Mouse (Mus musculus): ENCODE results near the gene Lrmda. TPM values are rescaled to one million over a fixed set of nuclear protein-coding genes. Genes with fewer than 3 reads are reported as not detected.

The Lrmda gene
- polyA plus RNA-seq, 1 experiment from 2014 or later: 0.20 TPM

DNA sequence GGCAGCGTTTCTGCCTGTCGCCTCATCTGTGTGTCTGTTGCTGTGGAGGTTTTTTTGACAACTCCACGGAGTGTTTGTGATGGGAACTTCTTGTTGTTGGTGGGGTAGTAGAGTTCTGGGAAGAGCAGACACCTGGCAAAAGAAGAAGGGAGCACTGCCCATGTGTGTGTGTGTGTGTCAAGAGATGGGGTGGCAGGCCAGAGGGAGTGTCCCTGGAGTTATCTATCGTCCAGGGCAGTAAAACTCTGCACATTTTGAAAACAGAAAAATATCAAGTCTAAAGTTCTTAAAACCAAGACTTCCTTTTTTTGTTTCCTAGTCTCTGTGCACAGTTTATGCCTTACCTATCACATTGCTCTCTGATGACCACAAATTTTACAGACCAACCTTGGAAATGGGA is 165.9 kb downstream of the Lrmda start:
- no peak overlapping the region for H3K27ac ChIP-seq (ENCODE audit: low read depth, low read length)
- no peaks in the 10 kb centered on the region for H3K4me1 ChIP-seq (replicated peaks; ENCODE audit: control insufficient read depth, insufficient read depth, low read length)
- no peaks in the 10 kb centered on the region for H3K27me3 ChIP-seq (ENCODE audit: control insufficient read depth, insufficient read depth, low read length)
- 85% methylated on average over 4 of the region's 4 CpGs for WGBS
- H3K4me3 ChIP-seq (ENCODE audit: low read depth, low read length): no peak overlapping the region
- DNase-seq (ENCODE audit: low spot score) (no peak), ATAC-seq (ENCODE audit: low FRiP score) (no peak)
- no peak overlapping the region for H3K4me2 ChIP-seq (replicated peaks; ENCODE audit: low read depth, low read length)
- H3K9ac ChIP-seq (ENCODE audit: low read depth, low read length): no peak overlapping the region
- no peaks in the 10 kb centered on the region for H3K36me3 ChIP-seq (ENCODE audit: control insufficient read depth, insufficient read depth, low read length)
- H3K9me3 ChIP-seq (ENCODE audit: control insufficient read depth, low read length): no peaks in the 10 kb centered on the region

DNA sequence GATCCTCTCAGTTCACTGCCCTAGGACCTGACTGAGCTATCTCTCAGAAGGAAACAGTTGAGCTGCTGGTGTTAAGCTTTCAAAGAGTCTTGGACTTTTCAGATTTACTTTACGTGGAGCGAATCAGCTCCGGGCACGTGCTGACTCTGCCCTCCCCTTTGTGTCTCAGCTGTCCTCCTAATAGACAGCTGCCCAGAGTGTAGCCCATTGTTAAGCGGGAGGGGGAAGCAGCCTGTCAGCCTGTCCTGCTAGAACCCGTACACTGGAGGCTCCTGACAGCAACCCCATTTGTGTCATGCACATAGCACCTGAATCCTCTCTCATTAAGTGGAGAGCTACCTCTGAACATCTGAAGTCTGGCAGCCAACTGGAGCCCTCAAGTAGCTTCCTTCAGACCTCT is 170.6 kb downstream of the Lrmda start:
- Histone ChIP-seq H3K4me3 (ENCODE audit: low read depth, low read length) (no peak overlapping the region), H3K9me3 (ENCODE audit: control insufficient read depth, low read length) (no peaks in the 10 kb centered on the region), H3K27me3 (ENCODE audit: control insufficient read depth, insufficient read depth, low read length) (no peaks in the 10 kb centered on the region), H3K27ac (ENCODE audit: low read depth, low read length) (no peak overlapping the region), H3K36me3 (ENCODE audit: control insufficient read depth, insufficient read depth, low read length) (no peaks in the 10 kb centered on the region), H3K9ac (ENCODE audit: low read depth, low read length) (no peak overlapping the region), H3K4me2 (replicated peaks; ENCODE audit: low read depth, low read length) (no peak overlapping the region), H3K4me1 (replicated peaks; ENCODE audit: control insufficient read depth, insufficient read depth, low read length) (no peaks in the 10 kb centered on the region)
- 43% methylated on average over 6 of the region's 6 CpGs for WGBS
- DNase-seq (ENCODE audit: low spot score): peak; percentile 43
- no peak for ATAC-seq (ENCODE audit: low FRiP score)

DNA sequence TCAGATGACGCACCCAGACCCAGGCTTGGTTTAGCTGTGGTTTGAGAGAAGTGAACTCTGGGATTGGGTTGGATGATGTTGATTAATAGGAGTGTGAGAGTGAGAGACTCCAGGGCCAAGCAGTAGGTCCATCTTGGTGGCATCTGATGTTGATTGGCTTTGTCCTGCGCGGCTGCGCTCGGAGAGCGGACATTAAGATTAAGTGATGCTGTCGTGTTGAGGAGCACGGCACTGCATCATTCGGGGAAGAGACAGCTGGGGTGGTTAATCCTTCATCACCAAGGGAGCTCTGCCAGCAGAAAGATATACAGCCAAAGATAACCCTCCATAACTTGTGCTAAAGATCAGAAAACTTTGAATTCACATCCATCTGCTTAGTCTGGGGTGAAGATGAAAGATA is 172.7 kb downstream of the Lrmda start:
- DNase-seq (ENCODE audit: low spot score): peak; percentile 31
- H3K4me3 ChIP-seq (ENCODE audit: low read depth, low read length): no peak overlapping the region
- no peaks in the 10 kb centered on the region for H3K4me1 ChIP-seq (replicated peaks; ENCODE audit: control insufficient read depth, insufficient read depth, low read length)
- no peak overlapping the region for H3K27ac ChIP-seq (ENCODE audit: low read depth, low read length)
- ATAC-seq (ENCODE audit: low FRiP score): no peak
- WGBS: 75% methylated on average over 9 of the region's 9 CpGs
- H3K9me3 ChIP-seq (ENCODE audit: control insufficient read depth, low read length): no peaks in the 10 kb centered on the region
- H3K4me2 ChIP-seq (replicated peaks; ENCODE audit: low read depth, low read length): no peak overlapping the region
- no peaks in the 10 kb centered on the region for H3K27me3 ChIP-seq (ENCODE audit: control insufficient read depth, insufficient read depth, low read length)
- no peak overlapping the region for H3K9ac ChIP-seq (ENCODE audit: low read depth, low read length)
- H3K36me3 ChIP-seq (ENCODE audit: control insufficient read depth, insufficient read depth, low read length): no peaks in the 10 kb centered on the region

- Histone ChIP-seq H3K36me3 (ENCODE audit: control insufficient read depth, insufficient read depth, low read length) (no peaks in the 10 kb centered on the region), H3K27me3 (ENCODE audit: control insufficient read depth, insufficient read depth, low read length) (no peaks in the 10 kb centered on the region), H3K27ac (ENCODE audit: low read depth, low read length) (no peak overlapping the region), H3K4me2 (replicated peaks; ENCODE audit: low read depth, low read length) (no peak overlapping the region), H3K4me3 (ENCODE audit: low read depth, low read length) (no peak overlapping the region), H3K4me1 (replicated peaks; ENCODE audit: control insufficient read depth, insufficient read depth, low read length) (no peaks in the 10 kb centered on the region), H3K9me3 (ENCODE audit: control insufficient read depth, low read length) (no peaks in the 10 kb centered on the region), H3K9ac (ENCODE audit: low read depth, low read length) (no peak overlapping the region)
- whole genome bisulfite sequencing: 47% methylated on average over 11 of the region's 11 CpGs
- ATAC-seq (ENCODE audit: low FRiP score) (no peak), DNase-seq (ENCODE audit: low spot score) (no peak)
Measured at GRCm38 (mm10) chr14:22198021-22198420, 178.5 kb downstream of the Lrmda start.

DNA sequence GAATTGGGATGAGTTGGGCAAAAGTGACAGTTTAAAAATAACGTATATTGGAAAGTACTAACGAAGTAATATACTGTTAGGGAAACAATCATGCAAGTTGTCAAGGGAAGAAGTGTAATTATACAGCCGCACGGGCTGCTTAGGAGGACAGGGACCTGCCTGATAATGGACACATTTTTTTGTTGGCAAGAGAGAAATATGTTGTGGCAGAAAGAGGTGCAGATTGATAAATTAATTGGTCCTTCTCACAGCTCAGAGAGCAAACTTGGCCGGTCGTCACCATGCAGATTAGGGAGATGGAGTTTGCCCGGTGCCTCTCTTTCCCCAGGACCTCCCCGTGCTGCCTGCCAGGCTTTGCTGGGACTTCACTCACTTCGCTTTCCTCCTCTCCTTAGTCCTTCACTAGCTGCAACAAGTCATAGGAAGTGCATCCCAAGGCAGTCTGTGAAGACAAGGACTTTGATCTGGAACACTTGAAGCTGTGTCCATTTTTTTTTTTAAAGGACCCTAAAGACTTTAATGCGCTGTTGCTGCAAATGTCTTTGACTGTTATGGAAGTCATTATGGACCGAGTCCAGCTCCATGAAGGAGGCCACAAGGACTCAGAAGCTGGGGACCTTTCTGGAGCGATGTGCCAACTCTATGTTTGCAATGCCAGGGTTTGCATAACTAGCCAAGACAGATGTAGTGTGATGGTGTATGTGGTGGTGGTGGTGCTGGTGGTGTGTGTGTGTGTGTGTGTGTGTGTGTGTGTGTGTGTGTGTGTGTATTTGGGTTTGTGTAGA is 179.3 kb downstream of the Lrmda start:
- 75% methylated on average over 12 of the region's 12 CpGs for WGBS
- no peak overlapping the region for H3K4me2 ChIP-seq (replicated peaks; ENCODE audit: low read depth, low read length)
- H3K9me3 ChIP-seq (ENCODE audit: control insufficient read depth, low read length): no peaks in the 10 kb centered on the region
- DNase-seq (ENCODE audit: low spot score) (no peak), ATAC-seq (ENCODE audit: low FRiP score) (no peak)
- H3K27me3 ChIP-seq (ENCODE audit: control insufficient read depth, insufficient read depth, low read length): no peaks in the 10 kb centered on the region
- no peak overlapping the region for H3K4me3 ChIP-seq (ENCODE audit: low read depth, low read length)
- no peaks in the 10 kb centered on the region for H3K36me3 ChIP-seq (ENCODE audit: control insufficient read depth, insufficient read depth, low read length)
- no peaks in the 10 kb centered on the region for H3K4me1 ChIP-seq (replicated peaks; ENCODE audit: control insufficient read depth, insufficient read depth, low read length)
- H3K27ac ChIP-seq (ENCODE audit: low read depth, low read length): no peak overlapping the region
- no peak overlapping the region for H3K9ac ChIP-seq (ENCODE audit: low read depth, low read length)

DNA sequence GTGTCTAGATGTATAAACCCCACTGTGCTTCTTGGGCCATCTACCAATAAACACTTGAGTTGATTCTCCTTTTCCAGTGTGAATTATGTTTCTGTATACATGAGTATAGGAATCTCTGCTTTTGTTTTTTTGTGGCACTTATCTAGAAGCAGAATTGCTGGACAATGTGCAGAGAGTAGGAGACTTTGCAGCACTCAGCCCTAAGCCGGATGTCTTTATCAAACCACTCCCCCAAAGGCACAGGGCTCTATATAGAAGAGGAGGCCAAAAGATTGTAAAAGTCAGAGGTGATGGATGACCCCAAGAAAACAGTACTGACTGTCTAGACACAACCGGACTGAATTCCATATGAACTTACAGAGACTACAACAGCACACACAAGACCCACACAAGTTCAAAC is 182.2 kb downstream of the Lrmda start:
- ATAC-seq (ENCODE audit: low FRiP score) (no peak), DNase-seq (ENCODE audit: low spot score) (no peak)
- Histone ChIP-seq H3K36me3 (ENCODE audit: control insufficient read depth, insufficient read depth, low read length) (no peaks in the 10 kb centered on the region), H3K4me3 (ENCODE audit: low read depth, low read length) (no peak overlapping the region), H3K27ac (ENCODE audit: low read depth, low read length) (no peak overlapping the region), H3K4me2 (replicated peaks; ENCODE audit: low read depth, low read length) (no peak overlapping the region), H3K27me3 (ENCODE audit: control insufficient read depth, insufficient read depth, low read length) (no peaks in the 10 kb centered on the region), H3K9me3 (ENCODE audit: control insufficient read depth, low read length) (no peaks in the 10 kb centered on the region), H3K9ac (ENCODE audit: low read depth, low read length) (no peak overlapping the region), H3K4me1 (replicated peaks; ENCODE audit: control insufficient read depth, insufficient read depth, low read length) (no peaks in the 10 kb centered on the region)
- WGBS: 67% methylated on average over 2 of the region's 2 CpGs

GRCm38 (mm10) chr14:22210601-22211000 is 191.1 kb downstream of the Lrmda start:
- Histone ChIP-seq H3K9me3 (ENCODE audit: control insufficient read depth, low read length) (no peaks in the 10 kb centered on the region), H3K4me3 (ENCODE audit: low read depth, low read length) (no peak overlapping the region), H3K4me2 (replicated peaks; ENCODE audit: low read depth, low read length) (no peak overlapping the region), H3K4me1 (replicated peaks; ENCODE audit: control insufficient read depth, insufficient read depth, low read length) (peaks cover 3% of the 10 kb centered on the region), H3K27me3 (ENCODE audit: control insufficient read depth, insufficient read depth, low read length) (no peaks in the 10 kb centered on the region), H3K36me3 (ENCODE audit: control insufficient read depth, insufficient read depth, low read length) (no peaks in the 10 kb centered on the region), H3K27ac (ENCODE audit: low read depth, low read length) (no peak overlapping the region), H3K9ac (ENCODE audit: low read depth, low read length) (no peak overlapping the region)
- ATAC-seq (ENCODE audit: low FRiP score): no peak
- DNase-seq (ENCODE audit: low spot score): no peak
- 94% methylated on average over 1 of the region's 1 CpGs for WGBS

GRCm38 (mm10) chr14:22218183-22218582 is 198.7 kb downstream of the Lrmda start:
- H3K4me3 ChIP-seq (ENCODE audit: low read depth, low read length): no peak overlapping the region
- ATAC-seq (ENCODE audit: low FRiP score): no peak
- no peak overlapping the region for H3K27ac ChIP-seq (ENCODE audit: low read depth, low read length)
- no peaks in the 10 kb centered on the region for H3K9me3 ChIP-seq (ENCODE audit: control insufficient read depth, low read length)
- no peak overlapping the region for H3K4me2 ChIP-seq (replicated peaks; ENCODE audit: low read depth, low read length)
- H3K27me3 ChIP-seq (ENCODE audit: control insufficient read depth, insufficient read depth, low read length): no peaks in the 10 kb centered on the region
- 90% methylated on average over 4 of the region's 4 CpGs for WGBS
- no peak for DNase-seq (ENCODE audit: low spot score)
- H3K4me1 ChIP-seq (replicated peaks; ENCODE audit: control insufficient read depth, insufficient read depth, low read length): peaks cover 3% of the 10 kb centered on the region
- no peak overlapping the region for H3K9ac ChIP-seq (ENCODE audit: low read depth, low read length)
- H3K36me3 ChIP-seq (ENCODE audit: control insufficient read depth, insufficient read depth, low read length): no peaks in the 10 kb centered on the region

GRCm38 (mm10) chr14:22222038-22222437 is 202.5 kb downstream of the Lrmda start:
- H3K4me3 ChIP-seq (ENCODE audit: low read depth, low read length): no peak overlapping the region
- H3K9ac ChIP-seq (ENCODE audit: low read depth, low read length): no peak overlapping the region
- WGBS: 87% methylated on average over 1 of the region's 1 CpGs
- no peaks in the 10 kb centered on the region for H3K27me3 ChIP-seq (ENCODE audit: control insufficient read depth, insufficient read depth, low read length)
- no peak overlapping the region for H3K4me2 ChIP-seq (replicated peaks; ENCODE audit: low read depth, low read length)
- no peak overlapping the region for H3K27ac ChIP-seq (ENCODE audit: low read depth, low read length)
- no peaks in the 10 kb centered on the region for H3K4me1 ChIP-seq (replicated peaks; ENCODE audit: control insufficient read depth, insufficient read depth, low read length)
- no peaks in the 10 kb centered on the region for H3K36me3 ChIP-seq (ENCODE audit: control insufficient read depth, insufficient read depth, low read length)
- H3K9me3 ChIP-seq (ENCODE audit: control insufficient read depth, low read length): no peaks in the 10 kb centered on the region
- ATAC-seq (ENCODE audit: low FRiP score): no peak
- no peak for DNase-seq (ENCODE audit: low spot score)

All from hindbrain, embryonic 11.5 days (tissue).